Mouse (Mus musculus) ES-E14 (cell line): ENCODE measurements around the gene Stn1.

Source experiments
- HCFC1 ChIP-seq: IDR thresholded peaks from 2 replicates; pipeline ENCODE4 v1.6.1; 2012; ENCODE audit warnings: low read length, inconsistent platforms, borderline replicate concordance; ENCODE audit not compliant: insufficient read depth
- MAFK ChIP-seq: IDR thresholded peaks from 2 replicates; pipeline ENCODE4 v1.6.1; 2014; ENCODE audit warnings: mild to moderate bottlenecking, low read depth, low read length, inconsistent platforms; ENCODE audit not compliant: insufficient read depth
- ZC3H11A ChIP-seq: IDR thresholded peaks from 2 replicates; pipeline ENCODE4 v1.6.1; 2012; ENCODE audit warnings: low read depth, mild to moderate bottlenecking, inconsistent platforms, low read length, borderline replicate concordance
- ZNF384 ChIP-seq: IDR thresholded peaks from 2 replicates; pipeline ENCODE4 v1.6.1; 2012; ENCODE audit warnings: low read depth, low read length, inconsistent platforms

GRCm38 (mm10) chr19:47560544-47561161 lies 23.3 kb upstream of the Stn1 start:
- TF ChIP-seq MAFK (no peak), HCFC1 (no peak), ZC3H11A (no peak), ZNF384 (no peak)
